Mouse (Mus musculus): Measurements from ENCODE around the gene Gm20894. TPM values are rescaled to one million over a fixed set of nuclear protein-coding genes. Genes with fewer than 3 reads are reported as not detected.
"Not testable (repeated sequence)": the region's sequence is repeated elsewhere in the genome, so short reads cannot be mapped to it uniquely, and the experiment has no call there.

The Gm20894 gene
- polyA plus RNA-seq (2014; fragmentation: Nextera tagmentation; extraction: Ambion mirVana) = not detected in 2 replicates

GRCm38 (mm10) chrY:28271412-28271811 lies at the start of gene Gm20894:
Gene Gm20894 (minus strand): TSS chrY:28271512.
- H3K27ac ChIP-seq (ENCODE audit: low read depth, low read length); H3K27me3 ChIP-seq (replicated peaks; ENCODE audit: control insufficient read depth, insufficient read depth, low read length); H3K9me3 ChIP-seq (replicated peaks; ENCODE audit: control insufficient read depth, low read length); H3K9ac ChIP-seq (ENCODE audit: low read length); H3K4me1 ChIP-seq (ENCODE audit: control insufficient read depth, insufficient read depth, low read length); DNase-seq (ENCODE audit: low spot score); H3K4me3 ChIP-seq (ENCODE audit: low read depth, low read length); ATAC-seq; H3K36me3 ChIP-seq (ENCODE audit: control insufficient read depth, insufficient read depth, low read length); H3K4me2 ChIP-seq (ENCODE audit: low read length): not testable (repeated sequence)
- no CpG with 5 or more reads among the region's 5 CpGs for WGBS

All from forebrain, embryonic 14.5 days (tissue).